Mouse (Mus musculus) adrenal gland, postnatal 25 days (tissue): ENCODE measurements at regions not wholly inside any gene's neighbourhood (a gene's known extent, or its start where the extent isn't known, plus 50 kb on each side); places are given as distances from the start of the nearest gene placed in this dataset.
A peak's percentile ranks its signal among the peaks of the same experiment; 100 is the strongest.

Experiments
- DNase-seq: peaks from one replicate; pipeline ENCODE4 v3.0.0; 2021; ENCODE audit warnings: mixed read lengths

DNA sequence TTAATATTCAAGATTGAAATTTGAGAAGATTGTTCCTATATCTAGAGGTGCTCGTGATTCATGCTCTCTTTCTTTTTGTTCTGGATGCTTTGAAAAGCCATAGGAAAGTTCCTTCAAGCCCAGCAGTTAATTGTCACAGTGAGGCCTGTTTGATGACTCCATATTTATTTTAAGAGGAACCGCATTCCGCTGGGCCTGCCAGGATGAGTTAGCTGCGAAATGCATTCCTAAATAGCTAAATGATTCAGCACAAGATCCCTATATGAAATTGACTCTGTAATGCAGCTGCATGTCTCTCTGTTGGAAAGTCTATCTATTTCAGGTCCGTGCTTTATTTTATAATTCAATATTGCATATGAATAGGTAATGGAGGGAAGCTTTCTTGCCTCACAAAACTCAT lies 511.9 kb upstream of the Adgra3 start:
- DNase-seq, result no peak

DNA sequence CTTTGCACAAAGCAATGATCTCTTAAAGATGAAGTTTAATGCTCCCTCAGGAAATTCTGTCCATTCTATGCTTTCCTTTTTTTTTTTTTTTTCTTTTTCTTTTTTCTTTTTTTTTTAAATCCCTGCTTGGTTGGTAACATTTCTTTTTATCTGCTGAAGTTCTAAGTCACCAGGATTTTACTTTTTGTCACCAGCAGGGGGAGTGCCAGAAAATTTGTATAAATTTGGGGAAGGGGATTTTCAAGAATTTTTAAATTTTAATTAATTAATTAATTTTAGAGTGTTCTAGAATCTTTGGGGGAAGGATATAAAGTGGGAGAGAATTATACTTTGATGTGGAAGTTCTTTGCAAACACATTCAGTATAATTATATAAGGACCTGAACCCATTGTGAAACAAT lies 492.3 kb upstream of the Adgra3 start:
- DNase-seq, result no peak

DNA sequence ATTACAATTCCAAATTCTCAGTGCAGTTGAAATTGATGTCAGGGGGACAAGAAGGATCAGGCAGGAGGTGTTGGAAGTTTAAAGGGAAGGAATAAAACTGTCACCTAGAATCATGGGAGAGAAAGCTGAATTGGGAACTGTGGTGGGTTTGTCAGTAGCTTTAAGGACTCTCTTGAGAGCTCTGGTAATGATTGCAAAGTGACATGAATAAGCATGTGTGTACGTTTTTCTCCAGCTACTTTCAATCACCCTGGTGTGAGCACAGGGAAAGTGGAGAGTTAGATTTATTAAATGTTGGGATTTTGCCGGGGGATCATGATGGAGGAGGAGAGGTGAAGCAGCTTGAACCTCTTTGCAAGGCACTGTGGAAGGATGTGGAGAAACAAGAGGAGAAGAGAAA lies 453.7 kb upstream of the Adgra3 start:
- no peak for DNase-seq

DNA sequence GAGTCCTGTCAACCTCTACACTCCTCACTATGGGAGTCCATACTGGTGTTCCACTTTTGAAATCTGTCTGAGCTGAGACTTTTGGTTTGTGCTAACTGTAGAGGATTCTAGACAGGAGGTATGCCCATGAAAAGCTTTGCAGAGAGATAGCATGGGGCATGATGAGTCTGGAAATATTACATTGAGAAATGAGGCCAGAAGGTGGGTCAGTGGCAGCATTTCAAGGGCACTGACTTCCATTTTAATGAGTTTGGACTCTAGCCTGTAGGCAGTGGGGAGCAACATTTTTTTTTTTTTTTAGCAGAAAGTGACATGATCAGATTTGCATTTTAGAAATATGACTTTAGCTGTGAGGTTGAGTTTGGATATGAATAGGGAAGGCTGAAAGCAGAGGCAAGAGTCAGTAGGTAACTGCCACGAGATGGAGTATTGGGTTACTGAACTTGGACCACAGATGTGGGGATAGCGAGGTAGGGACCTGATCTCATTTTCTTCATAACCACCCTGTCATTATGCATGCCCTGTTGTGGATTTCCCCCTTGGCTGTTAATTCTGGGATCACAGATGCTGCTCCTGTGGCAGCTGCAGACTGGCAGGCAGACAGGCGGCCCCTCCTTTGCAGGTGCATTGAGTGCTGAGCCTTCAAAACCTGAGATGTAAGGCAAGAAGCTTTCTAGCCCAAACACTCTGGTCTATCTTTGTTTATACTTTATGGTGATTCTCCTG lies 451.1 kb upstream of the Adgra3 start:
- DNase-seq, result no peak

GRCm38 (mm10) chr5:50490223-50490622 lies 431.4 kb upstream of the Adgra3 start:
- no peak for DNase-seq

DNA sequence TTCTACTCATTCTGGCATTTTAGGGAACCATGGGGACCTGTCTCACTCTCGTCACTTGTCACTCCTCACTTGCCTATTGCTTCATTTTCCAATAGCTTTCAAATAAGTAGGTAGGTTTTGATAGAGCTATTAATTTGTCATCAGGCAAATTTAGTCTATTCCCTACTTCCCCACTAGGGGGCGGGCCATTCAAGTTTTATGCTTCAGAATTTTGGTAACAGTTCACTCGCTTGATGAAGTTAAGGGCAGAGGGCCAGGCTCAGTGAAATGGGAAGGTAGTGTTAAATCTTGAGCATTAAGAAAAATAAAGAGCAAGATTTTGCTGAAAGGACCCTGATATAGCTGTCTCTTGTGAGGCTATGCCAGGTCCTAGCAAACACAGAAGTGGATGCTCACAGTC lies 418.2 kb upstream of the Adgra3 start:
- DNase-seq, result peak; percentile 42

- no peak for DNase-seq
These were observed 402.7 kb upstream of the Adgra3 start for GRCm38 (mm10) chr5:50461491-50461890.

DNA sequence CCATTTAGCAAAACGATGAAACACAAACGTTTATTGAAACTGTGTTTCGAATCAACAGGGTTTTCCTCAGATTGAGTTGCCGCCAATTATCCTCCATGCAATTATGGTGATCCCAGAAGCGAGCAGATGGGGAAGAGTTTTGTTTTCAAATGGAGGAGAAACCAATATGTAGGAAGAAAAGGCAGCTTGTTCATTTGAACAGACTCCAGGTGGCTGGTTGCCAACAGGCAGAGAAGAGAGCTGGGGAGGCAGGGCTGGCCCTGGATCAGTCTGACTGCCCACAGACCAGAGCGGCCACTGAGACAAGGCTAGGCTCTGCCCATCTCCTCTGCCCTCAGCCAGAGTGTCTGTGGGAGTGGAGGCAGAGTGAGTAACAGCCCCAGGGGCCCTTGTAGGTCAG lies 398.8 kb upstream of the Adgra3 start:
- peak; percentile 7 for DNase-seq

- no peak for DNase-seq
These were observed 395.6 kb upstream of the Adgra3 start for GRCm38 (mm10) chr5:50454387-50454786.

GRCm38 (mm10) chr5:50406923-50407322 lies 348.1 kb upstream of the Adgra3 start:
- DNase-seq, result no peak

DNA sequence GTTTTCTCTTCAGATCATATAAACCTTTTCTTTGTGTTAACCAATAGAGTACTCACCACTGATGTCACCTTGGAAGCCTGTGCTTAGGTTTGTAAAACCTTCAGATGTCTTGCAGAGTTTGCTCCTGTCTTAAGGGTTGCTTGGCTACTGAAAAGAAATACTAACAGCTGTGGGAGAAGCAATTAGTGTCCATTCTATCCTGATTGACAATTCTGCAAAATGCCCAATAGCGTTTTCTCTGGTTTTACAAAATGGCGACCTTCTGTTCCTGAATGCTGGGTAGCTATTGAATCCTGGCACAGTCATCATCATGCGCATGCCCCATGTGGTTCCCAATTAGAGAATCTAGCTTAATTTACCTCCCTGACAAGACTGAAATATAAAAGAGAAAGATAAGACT lies 347.7 kb upstream of the Adgra3 start:
- DNase-seq, result no peak
